Mouse (Mus musculus) heart, embryonic 15.5 days (tissue): Measurements from ENCODE around the gene Mmp9. TPM values are rescaled to one million over a fixed set of nuclear protein-coding genes. Genes with fewer than 3 reads are reported as not detected.

ENCODE experiments used
- ATAC-seq: fragments of 200-750 bp; cut with Nextera tagmentation; replicated peaks from 2 replicates; pipeline ENCODE4 v1.8.0; 2017; ENCODE audit warnings: low read depth, moderate TSS enrichment; ENCODE audit not compliant: insufficient number of reproducible peaks, insufficient read depth, low FRiP score
- H3K27ac ChIP-seq: fragments of 300-500 bp; sonication (generic); 2 replicates; pipeline ENCODE4 v1.5.1; 2015; ENCODE audit warnings: mild to moderate bottlenecking, inconsistent platforms
- H3K27me3 ChIP-seq: fragments of 300-500 bp; sonication (generic); 2 replicates; pipeline ENCODE4 v1.6.1; 2015; ENCODE audit warnings: inconsistent platforms
- H3K36me3 ChIP-seq: fragments of 300-500 bp; sonication (generic); 2 replicates; pipeline ENCODE4 v1.6.1; 2015; ENCODE audit warnings: mild to moderate bottlenecking, inconsistent platforms
- H3K4me1 ChIP-seq: fragments of 300-500 bp; sonication (generic); replicated peaks from 2 replicates; pipeline ENCODE4 v1.6.1; 2015; ENCODE audit warnings: inconsistent platforms
- H3K4me2 ChIP-seq: fragments of 300-500 bp; sonication (generic); 2 replicates; pipeline ENCODE4 v1.6.1; 2015; ENCODE audit warnings: inconsistent platforms, mild to moderate bottlenecking, moderate library complexity
- H3K4me3 ChIP-seq: fragments of 300-500 bp; sonication (generic); 2 replicates; pipeline ENCODE4 v1.5.1; 2015; ENCODE audit warnings: mild to moderate bottlenecking, inconsistent platforms
- H3K9ac ChIP-seq: fragments of 300-500 bp; sonication (generic); 2 replicates; pipeline ENCODE4 v1.6.1; 2015; ENCODE audit warnings: mild to moderate bottlenecking, inconsistent platforms
- H3K9me3 ChIP-seq: fragments of 300-500 bp; sonication (generic); replicated peaks from 2 replicates; pipeline ENCODE4 v1.6.1; 2016; ENCODE audit warnings: inconsistent platforms
- WGBS: fragments of 180-500 bp; shearing (Covaris S2); methylation state at CpG from one replicate; pipeline ENCODE4 v1.1.7; 2015; ENCODE audit warnings: mixed read lengths; 5-methylcytosine and 5-hydroxymethylcytosine counted together
- polyA plus RNA-seq: library from polyadenylated mRNA; unstranded; fragments of >200 nt; fragmentation: Nextera tagmentation; extraction: Ambion mirVana; gene quantifications from 2 replicates; pipeline ENCODE4 v1.2.1, GENCODE M21; 2015

Gene Mmp9
- polyA plus RNA-seq, 1 experiment from 2014 or later, result 0.81 TPM

DNA sequence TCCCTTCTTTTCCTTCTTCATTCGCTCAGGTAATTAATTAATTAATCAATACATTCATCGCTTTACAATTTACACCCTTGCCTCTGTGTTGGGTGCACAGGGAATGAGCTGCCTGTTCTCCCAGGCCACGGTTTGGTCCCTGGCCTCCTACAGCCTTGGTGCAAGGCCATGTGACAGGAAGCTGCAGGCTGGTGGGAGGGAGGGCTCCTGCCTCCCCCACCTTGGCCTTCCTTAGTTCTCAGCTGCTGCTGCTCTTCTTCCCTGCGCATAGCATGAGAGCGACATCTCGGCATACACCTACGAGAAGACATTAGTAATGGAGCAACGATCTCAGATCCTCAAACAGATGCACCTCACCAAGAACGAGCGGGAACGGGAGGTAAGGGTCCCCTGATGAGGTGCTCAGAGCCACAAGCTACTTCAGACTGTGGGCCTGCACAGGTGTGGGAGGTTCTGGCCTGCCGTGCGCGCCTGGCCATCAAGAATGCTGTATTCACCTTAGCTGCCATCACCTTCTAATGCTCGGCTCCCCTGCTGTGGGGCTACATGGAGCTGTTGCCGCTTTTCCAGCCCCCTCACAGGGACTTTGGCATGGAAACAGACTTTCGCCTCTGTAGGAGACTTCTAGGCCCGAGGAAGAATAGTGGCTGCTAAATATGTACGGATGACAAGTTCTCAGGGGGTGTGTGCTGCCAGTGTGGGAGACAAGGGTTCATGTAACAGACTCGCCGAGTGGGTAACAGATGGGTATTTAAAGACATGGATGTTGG lies 54.3 kb downstream of the Mmp9 start:
- Histone ChIP-seq H3K4me1 (peaks cover 21% of the 10 kb centered on the region), H3K4me3 (no peak overlapping the region), H3K27ac (no peak overlapping the region), H3K9me3 (no peaks in the 10 kb centered on the region), H3K36me3 (no peaks in the 10 kb centered on the region), H3K9ac (no peak overlapping the region), H3K4me2 (no peak overlapping the region), H3K27me3 (peaks cover 69% of the 10 kb centered on the region)
- no peak for ATAC-seq
- 49% methylated on average over 21 of the region's 21 CpGs for WGBS

DNA sequence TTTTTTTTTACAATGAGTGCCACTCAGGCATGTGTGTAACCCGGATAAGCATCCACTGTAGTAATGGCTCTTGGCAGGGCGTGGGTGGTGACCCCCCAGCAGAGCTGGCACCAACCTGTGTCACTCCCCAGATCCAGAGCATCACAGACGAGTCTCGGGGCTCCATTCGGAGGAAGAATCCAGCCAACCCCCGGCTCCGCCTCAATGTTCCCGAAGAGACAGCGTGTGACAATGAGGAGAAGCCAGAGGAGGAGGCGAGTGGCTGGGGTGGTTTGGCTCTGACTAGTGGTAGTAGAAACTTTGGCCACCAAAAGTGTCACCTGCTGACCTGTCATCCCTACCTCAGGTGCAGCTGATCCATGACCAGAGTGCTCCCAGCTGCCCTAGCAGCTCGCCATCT lies 55.4 kb downstream of the Mmp9 start:
- no peak overlapping the region for H3K9ac ChIP-seq
- H3K4me3 ChIP-seq, result no peak overlapping the region
- no peak overlapping the region for H3K27ac ChIP-seq
- H3K4me2 ChIP-seq, result no peak overlapping the region
- H3K27me3 ChIP-seq, result peaks cover 64% of the 10 kb centered on the region
- peaks cover 21% of the 10 kb centered on the region for H3K4me1 ChIP-seq
- H3K36me3 ChIP-seq, result peaks cover 7% of the 10 kb centered on the region
- H3K9me3 ChIP-seq, result no peaks in the 10 kb centered on the region
- ATAC-seq, result no peak
- 61% methylated on average over 11 of the region's 11 CpGs for WGBS

- H3K4me3 ChIP-seq, result peak overlapping the region; percentile 46
- no peaks in the 10 kb centered on the region for H3K9me3 ChIP-seq
- peak overlapping the region; percentile 7 for H3K9ac ChIP-seq
- no peak for ATAC-seq
- no peak overlapping the region for H3K27ac ChIP-seq
- H3K4me1 ChIP-seq, result peaks cover 21% of the 10 kb centered on the region
- 8% methylated on average over 49 of the region's 49 CpGs for WGBS
- peaks cover 56% of the 10 kb centered on the region for H3K27me3 ChIP-seq
- H3K36me3 ChIP-seq, result peaks cover 18% of the 10 kb centered on the region
- H3K4me2 ChIP-seq, result peak overlapping the region; percentile 76
Measured at GRCm38 (mm10) chr2:164996848-164997720, 56.5 kb downstream of the Mmp9 start.

GRCm38 (mm10) chr2:164997721-164998428 lies 57.3 kb downstream of the Mmp9 start:
- ATAC-seq, result peak; percentile 14; the same call in 1 of the 2 replicates
- Histone ChIP-seq H3K36me3 (peaks cover 26% of the 10 kb centered on the region), H3K9ac (peak overlapping the region; percentile 7), H3K27ac (no peak overlapping the region), H3K27me3 (peaks cover 55% of the 10 kb centered on the region), H3K4me1 (peaks cover 21% of the 10 kb centered on the region), H3K4me2 (peak overlapping the region; percentile 76), H3K9me3 (no peaks in the 10 kb centered on the region), H3K4me3 (peak overlapping the region; percentile 46)
- WGBS, result 1% methylated on average over 52 of the region's 52 CpGs

GRCm38 (mm10) chr2:165001958-165002357 lies 61.4 kb downstream of the Mmp9 start:
- Histone ChIP-seq H3K4me3 (no peak overlapping the region), H3K36me3 (peaks cover 63% of the 10 kb centered on the region), H3K9ac (no peak overlapping the region), H3K4me2 (no peak overlapping the region), H3K4me1 (peaks cover 19% of the 10 kb centered on the region), H3K27me3 (peaks cover 23% of the 10 kb centered on the region), H3K27ac (no peak overlapping the region), H3K9me3 (no peaks in the 10 kb centered on the region)
- no peak for ATAC-seq
- WGBS, result 90% methylated on average over 13 of the region's 13 CpGs

DNA sequence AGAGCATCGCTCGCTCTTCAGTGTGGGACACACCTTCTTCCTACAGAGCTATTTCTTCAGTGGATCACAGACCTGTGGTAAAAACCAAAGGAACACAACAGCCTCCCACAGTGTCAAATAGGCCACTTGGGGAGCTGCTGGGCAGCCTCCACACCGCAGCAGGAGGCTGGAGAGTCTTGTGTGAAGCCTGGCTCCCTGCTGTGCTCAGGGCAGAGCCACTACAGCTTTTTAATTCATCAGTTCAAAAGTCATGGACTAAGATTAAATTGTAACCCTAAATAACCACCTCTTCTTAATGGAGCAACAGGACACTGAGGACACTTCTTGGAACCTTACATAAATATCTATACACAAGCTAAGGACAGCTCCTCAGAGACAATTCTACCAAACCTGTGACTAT lies 62.5 kb downstream of the Mmp9 start:
- H3K36me3 ChIP-seq, result peaks cover 75% of the 10 kb centered on the region
- no peak overlapping the region for H3K27ac ChIP-seq
- no peak overlapping the region for H3K9ac ChIP-seq
- peaks cover 7% of the 10 kb centered on the region for H3K4me1 ChIP-seq
- H3K4me2 ChIP-seq, result no peak overlapping the region
- 89% methylated on average over 3 of the region's 3 CpGs for WGBS
- H3K4me3 ChIP-seq, result no peak overlapping the region
- no peaks in the 10 kb centered on the region for H3K9me3 ChIP-seq
- no peak for ATAC-seq
- peaks cover 11% of the 10 kb centered on the region for H3K27me3 ChIP-seq

DNA sequence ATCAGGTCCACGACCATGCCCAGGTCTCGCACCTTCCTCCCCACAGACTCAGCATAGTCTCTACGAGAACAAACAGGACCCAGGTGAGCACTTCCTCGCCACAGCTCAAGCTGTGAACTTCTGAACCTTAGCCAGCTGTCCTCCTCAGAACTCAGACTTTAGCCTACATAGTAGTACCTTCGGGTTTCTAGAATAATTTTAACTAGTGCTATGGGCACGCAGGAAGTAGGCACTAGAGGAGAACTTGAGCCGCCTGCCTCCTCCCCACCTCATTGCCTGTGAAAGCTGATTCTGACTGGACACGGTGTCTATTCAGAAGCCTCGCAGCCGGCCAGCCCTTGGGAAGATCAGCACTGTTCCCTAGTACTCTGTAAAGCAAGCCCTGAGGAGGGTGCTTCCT lies 63.7 kb downstream of the Mmp9 start:
- Histone ChIP-seq H3K4me1 (no peaks in the 10 kb centered on the region), H3K9me3 (no peaks in the 10 kb centered on the region), H3K27me3 (peaks cover under 1% of the 10 kb centered on the region; the same call in 1 of the 2 replicates), H3K4me3 (no peak overlapping the region), H3K27ac (no peak overlapping the region), H3K9ac (no peak overlapping the region), H3K4me2 (no peak overlapping the region), H3K36me3 (peaks cover 86% of the 10 kb centered on the region)
- 87% methylated on average over 10 of the region's 10 CpGs for WGBS
- no peak for ATAC-seq

Other genes with a start within 250 kb of the Mmp9 start
- 0.19 TPM in 1 of 2 replicates, not detected in the other for gene Spint4, start 242.3 kb upstream of the Mmp9 start, polyA plus RNA-seq
- not detected in 2 replicates for gene Spint5, start 225.5 kb upstream of the Mmp9 start, polyA plus RNA-seq
- 0.74 and 0.77 TPM in 2 replicates for gene Wfdc3, start 194.8 kb upstream of the Mmp9 start, polyA plus RNA-seq
- gene Dnttip1, start 194.8 kb upstream of the Mmp9 start, polyA plus RNA-seq, result 51.0 and 51.4 TPM in 2 replicates
- 377 and 382 TPM in 2 replicates for gene Ube2c, start 170.9 kb upstream of the Mmp9 start, polyA plus RNA-seq
- 4.9 and 5.2 TPM in 2 replicates for gene Tnnc2, start 160.8 kb upstream of the Mmp9 start, polyA plus RNA-seq
- 42.5 and 43.4 TPM in 2 replicates for gene Snx21, start 155.0 kb upstream of the Mmp9 start, polyA plus RNA-seq
- gene Acot8, start 135.9 kb upstream of the Mmp9 start, polyA plus RNA-seq, result 12.0 and 15.0 TPM in 2 replicates
- 4.9 TPM in 2 replicates for gene Zswim3, start 135.7 kb upstream of the Mmp9 start, polyA plus RNA-seq
- 8.1 and 10.3 TPM in 2 replicates for gene Zswim1, start 118.1 kb upstream of the Mmp9 start, polyA plus RNA-seq
- gene Spata25, start 112.2 kb upstream of the Mmp9 start, polyA plus RNA-seq, result not detected in 2 replicates
- 167 and 180 TPM in 2 replicates for gene Ctsa, start 107.9 kb upstream of the Mmp9 start, polyA plus RNA-seq
- gene Neurl2, start 107.3 kb upstream of the Mmp9 start, polyA plus RNA-seq, result 43.3 and 47.1 TPM in 2 replicates
- gene Pltp, start 83.1 kb upstream of the Mmp9 start, polyA plus RNA-seq, result 14.0 and 71.8 TPM in 2 replicates
- 53.4 and 56.4 TPM in 2 replicates for gene Pcif1, start 61.5 kb upstream of the Mmp9 start, polyA plus RNA-seq
- gene Zfp335, start 29.0 kb upstream of the Mmp9 start, polyA plus RNA-seq, result 5.9 and 10.9 TPM in 2 replicates
- 0.21 and 0.53 TPM in 2 replicates for gene Slc12a5, start 20.0 kb downstream of the Mmp9 start, polyA plus RNA-seq
- 38.6 and 44.6 TPM in 2 replicates for gene Ncoa5, start 94.1 kb downstream of the Mmp9 start, polyA plus RNA-seq
- gene Cd40, start 114.8 kb downstream of the Mmp9 start, polyA plus RNA-seq, result 6.0 and 9.8 TPM in 2 replicates
- not detected in 2 replicates for gene 1700025C18Rik, start 150.0 kb downstream of the Mmp9 start, polyA plus RNA-seq